Mouse (Mus musculus) G1E (cell line): Measurements from ENCODE around the gene Reep3.

Source experiments
- CTCF ChIP-seq: IDR thresholded peaks from 2 replicates; pipeline ENCODE4 v1.5.1; 2012; ENCODE audit warnings: low read depth, low read length, inconsistent platforms, mixed read lengths
- GATA1 ChIP-seq: IDR thresholded peaks from 2 replicates; pipeline ENCODE4 v1.6.1; 2012; ENCODE audit warnings: borderline replicate concordance, low read length, inconsistent platforms, mixed read lengths
- POLR2AphosphoS5 ChIP-seq: IDR thresholded peaks from 2 replicates; pipeline ENCODE4 v1.6.1; 2012; ENCODE audit warnings: low read depth, low read length, inconsistent platforms; ENCODE audit not compliant: insufficient replicate concordance

DNA sequence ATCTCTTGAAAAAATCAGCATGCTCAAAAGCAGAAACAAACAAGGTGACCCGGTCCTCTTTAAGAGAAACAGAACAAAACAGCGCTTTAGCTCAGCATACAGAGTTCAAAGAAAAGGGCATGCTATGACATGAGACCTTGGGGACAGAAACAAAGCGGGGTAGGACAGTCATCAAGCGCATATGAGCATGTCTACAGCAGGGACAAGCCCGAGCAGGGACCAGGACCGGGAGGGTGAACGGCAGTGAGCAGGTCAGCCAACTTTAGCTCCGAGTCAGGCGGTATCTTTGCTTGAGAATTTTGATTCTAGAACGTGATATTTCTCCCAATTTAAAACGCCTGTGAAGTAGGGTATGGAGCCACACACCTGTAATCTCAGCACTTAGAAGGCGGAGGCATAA lies 86.2 kb downstream of the Reep3 start:
- no peak for TF ChIP-seq CTCF
- TF ChIP-seq GATA1, result no peak
- no peak for TF ChIP-seq POLR2AphosphoS5
